Mouse (Mus musculus): ENCODE data around the gene Fhad1.
A peak's percentile ranks its signal among the peaks of the same experiment; 100 is the strongest.
"Not testable (repeated sequence)": the region's sequence is repeated elsewhere in the genome, so short reads cannot be mapped to it uniquely, and the experiment has no call there.

Gene Fhad1

DNA sequence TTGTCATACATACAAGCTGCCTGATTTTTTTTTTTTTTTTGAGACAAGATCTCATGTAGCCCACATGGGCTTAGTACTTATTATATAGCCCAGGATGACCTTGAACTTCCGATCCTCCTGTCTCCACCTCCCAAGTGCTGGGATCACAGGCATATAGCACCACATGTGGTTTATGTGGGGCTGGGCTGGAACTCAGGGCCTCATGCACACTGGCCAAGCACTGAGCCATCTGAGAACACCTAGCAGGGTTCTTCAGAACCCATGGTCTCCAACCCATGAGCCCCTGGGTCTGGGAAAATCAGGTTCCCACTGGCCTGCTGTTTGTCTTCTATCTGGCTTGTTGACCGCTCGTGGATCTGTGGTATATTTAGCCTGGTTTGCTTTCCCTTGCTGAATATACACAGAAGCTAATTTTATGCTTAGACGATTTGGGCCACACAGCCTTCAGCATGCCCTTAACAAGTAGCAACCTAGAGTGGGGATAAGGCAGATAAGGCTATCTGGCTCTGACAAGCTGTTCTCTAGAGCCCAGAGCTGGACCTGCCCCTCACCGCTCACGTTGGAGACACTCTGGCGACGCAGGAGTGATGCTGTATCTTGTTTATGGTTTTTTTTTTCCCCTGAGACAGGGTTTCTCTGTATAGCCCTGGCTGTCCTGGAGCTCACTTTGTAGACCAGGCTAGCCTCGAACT, 24.9 kb upstream of the Fhad1 start:
- DNase-seq (ENCODE audit: low spot score in 2 of 2) = no peak

DNA sequence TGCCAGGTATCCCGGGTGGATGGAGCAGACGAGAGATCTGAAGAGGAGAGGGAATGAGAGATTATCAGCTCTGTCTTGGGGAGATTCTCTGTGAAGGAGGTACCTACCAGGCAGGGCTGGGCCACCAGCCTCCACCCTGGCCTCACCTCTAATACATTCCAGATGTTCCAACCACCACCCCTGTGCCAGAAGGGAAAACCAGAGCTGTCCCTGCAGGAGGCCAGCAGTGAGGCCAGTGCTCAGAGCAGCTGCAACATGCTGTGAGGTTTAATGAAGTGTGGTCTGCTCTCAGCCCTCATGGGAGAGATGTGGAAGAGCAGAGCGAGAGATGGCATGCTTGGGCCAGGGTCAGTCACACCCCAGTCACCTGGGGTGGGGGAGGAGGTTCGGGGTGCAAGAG, 23.0 kb upstream of the Fhad1 start:
- no peak for DNase-seq (ENCODE audit: low spot score in 2 of 2)

DNA sequence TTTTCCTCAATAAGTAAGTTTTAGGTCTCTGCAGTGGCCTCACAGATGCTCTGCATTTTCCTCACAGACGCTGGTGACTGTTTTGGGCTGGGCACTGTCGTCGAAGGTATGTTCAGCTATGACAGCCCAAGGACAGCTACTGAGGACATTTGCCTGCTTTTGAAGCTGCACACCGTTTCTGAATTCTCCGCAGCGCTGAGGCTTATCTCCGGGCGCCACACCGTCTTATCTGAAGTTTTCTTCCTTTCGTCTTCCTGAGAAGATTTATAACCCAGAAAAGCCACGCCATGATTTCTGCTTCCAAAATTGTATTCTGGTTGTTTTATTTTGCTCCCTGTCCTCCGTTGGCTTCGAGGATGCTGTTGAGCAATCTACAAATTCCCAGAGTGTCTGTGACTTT, 13.7 kb upstream of the Fhad1 start:
- no peak for DNase-seq (ENCODE audit: low spot score in 2 of 2)

DNA sequence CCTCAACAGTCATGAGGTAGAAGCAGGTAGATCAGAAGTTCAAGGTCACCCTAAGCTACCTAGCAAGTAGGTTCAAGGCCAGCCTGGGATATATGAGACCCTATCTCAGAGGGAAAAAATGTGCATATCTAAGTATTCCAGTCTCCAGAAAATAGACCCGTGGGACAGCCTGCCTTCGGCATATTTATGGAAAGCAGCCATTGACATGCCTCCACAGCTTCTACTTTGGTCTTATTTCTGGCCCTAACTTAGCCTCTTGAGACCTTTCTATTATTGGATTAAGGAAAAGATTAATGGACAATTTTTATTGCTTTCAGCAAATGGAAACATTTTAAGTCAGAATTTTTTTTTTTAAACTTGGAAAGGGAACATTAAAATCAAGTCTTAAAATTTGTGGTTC, 12.1 kb upstream of the Fhad1 start:
- no peak for DNase-seq (ENCODE audit: low spot score in 2 of 2)

DNA sequence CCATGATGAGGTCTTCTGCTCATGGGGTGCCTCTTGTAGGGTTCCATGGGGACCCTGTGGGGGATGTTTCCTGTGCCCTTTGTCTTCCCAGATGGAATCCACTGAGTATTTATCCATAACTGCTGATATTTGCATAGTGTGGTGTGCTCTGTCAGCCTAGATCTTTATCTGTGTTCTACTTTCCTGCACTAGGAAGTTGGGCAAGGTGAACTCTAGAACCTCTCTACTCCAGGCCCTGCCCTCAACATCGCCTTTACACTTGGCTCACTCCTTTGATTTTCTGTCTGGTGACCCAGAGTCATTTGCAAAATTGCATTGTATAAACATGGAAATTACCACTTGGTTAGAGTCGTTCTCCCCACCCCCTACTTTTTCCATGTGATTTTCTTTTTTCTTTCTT, 9.7 kb upstream of the Fhad1 start:
- DNase-seq (ENCODE audit: low spot score in 2 of 2) = no peak

DNA sequence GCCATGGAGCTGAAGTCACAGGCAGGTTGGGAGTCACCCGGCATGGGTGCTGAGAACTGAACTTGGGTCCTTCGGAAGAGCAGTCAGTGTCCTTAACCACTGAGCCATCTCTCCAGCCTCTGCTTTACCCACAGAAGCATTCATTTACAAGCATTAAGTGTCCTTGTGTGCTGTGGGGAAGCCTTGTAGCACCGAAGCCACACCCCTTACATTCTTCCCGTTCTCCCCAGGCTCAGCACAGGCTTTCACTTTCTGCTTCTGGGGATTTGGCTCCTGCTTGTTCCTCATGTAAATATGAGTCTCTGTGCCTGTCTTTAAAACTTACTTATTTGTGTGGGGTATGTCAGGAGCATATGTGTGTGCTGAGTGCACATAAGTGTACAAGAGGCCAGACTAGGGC, 8.3 kb upstream of the Fhad1 start:
- no peak for DNase-seq (ENCODE audit: low spot score in 2 of 2)

DNA sequence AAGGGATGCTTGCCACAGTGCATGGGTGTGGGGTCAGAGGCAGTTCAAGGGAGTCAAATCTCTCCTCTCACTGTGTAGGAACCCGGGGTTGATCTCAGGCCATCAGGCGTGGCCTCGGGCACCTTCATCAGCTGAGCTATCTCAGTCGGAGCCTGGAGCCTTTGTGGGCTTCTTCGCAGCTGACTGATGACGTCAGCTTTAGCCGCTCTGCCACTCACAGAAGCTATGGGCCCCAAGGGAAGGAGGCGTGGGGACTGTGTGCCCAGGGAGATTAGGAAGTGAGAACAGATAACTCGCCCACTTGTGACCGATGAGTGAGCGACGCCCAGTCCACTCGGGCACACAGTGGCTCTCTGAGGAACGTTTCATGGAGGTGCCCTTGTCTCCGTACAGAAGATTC, 2.8 kb upstream of the Fhad1 start:
- DNase-seq (ENCODE audit: low spot score in 2 of 2) = peak in 1 of 2 experiments; percentile 23

DNA sequence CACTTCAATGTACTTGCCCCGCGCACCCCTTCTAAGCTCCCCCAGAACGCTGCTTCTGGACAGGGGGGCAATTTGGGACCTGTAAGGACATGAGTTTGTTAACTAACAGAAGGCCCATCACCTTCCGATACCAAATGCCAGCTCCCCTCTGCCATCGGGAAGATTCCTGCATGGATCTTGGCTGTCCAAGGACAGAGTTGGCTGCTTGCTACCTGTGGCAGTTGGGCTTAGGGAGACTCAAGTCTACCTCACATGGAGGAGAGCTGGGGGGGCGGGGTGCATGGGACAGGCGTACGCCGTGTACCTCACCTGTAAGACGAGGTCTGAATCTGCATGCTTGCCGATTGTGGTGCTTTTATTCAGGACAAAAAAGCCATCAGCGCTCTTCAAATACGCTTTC, 3.6 kb downstream of the Fhad1 start:
- DNase-seq (ENCODE audit: low spot score in 2 of 2) = no peak

DNA sequence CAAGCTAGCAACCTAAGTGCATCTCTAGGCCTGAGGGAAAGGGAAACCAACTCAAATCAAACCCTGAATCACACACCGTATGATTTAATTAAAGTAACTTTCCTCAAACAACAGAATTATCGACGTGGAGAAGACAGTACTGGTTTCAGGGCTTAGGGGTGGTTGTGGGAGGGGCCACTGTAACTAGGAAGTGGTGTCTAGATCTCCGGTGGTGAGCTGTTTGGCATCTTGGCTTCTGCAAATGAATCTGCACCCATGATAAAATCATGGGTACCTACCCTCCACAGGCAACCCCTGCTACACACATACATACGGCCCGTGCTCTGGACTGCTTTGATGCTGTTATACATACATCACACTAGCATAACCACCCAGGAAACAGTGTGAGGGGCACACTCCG, 4.4 kb downstream of the Fhad1 start:
- DNase-seq (ENCODE audit: low spot score in 2 of 2) = no peak

DNA sequence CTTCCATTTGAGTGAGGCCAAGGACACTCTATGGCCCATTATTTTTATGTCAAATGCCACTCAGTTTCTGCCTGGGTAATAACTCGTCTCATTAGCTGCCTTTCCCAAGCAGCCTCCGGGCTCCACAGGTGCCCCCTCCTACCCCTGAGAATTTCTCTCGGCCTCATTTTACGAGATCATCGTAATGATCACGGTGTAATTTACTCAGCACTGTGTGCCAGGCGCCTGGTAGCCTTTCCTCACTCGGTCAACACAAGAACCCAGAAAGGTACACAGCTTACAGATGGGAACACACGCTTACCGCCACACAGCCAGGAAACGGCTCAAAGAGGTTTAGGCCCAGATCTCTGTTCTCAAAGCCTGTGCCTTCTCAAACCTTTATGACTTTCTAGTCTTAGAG, 6.7 kb downstream of the Fhad1 start:
- DNase-seq (ENCODE audit: low spot score in 2 of 2) = no peak

DNA sequence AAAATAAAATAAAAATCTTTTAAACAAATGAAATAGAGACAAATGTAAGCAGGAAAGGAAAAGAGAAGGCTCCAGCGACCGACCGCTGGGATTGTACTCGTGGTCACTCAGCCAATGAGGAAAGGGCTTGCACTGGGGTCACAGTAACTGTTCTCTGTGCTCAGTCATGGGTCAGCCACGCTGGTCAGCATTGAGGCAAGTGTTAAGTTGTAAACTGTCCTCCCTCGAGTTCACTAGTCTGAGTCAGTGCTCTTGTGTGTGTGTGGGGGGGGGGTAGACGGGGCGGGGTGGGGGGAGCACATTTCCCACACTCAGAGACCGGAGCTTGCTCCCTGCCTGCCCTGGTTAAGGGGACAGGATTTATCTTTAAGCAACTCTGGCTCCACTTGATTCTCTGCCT, 14.3 kb downstream of the Fhad1 start:
- DNase-seq (ENCODE audit: low spot score in 2 of 2) = no peak

DNA sequence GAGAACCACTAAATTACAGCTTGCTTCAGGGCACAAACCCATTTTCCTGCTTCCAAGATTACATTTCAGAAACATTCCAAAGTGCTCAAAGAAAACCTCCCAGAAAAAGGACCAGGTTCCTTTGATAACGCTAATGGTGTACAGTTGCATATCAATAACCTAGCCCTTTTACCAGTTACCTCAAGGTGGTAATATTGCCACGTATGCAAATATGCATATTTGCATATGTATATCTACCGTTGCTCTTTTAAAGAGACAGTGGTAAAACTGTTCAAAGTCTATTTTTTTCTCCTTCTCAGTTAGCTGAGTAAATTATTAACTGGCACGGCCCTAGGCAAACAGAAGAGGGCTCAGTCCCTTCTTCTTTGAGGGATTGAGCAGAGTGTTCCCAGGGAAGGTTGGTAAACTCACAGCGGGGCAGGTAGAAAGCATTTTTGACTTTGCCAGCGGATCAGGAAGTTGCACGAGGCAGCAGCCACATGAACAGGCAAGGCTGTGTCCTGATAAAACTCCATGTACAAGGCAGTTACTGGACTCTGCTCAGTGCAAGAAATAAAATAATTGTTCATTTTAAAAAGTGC, 15.3 kb downstream of the Fhad1 start:
- DNase-seq (ENCODE audit: low spot score in 2 of 2) = no peak

DNA sequence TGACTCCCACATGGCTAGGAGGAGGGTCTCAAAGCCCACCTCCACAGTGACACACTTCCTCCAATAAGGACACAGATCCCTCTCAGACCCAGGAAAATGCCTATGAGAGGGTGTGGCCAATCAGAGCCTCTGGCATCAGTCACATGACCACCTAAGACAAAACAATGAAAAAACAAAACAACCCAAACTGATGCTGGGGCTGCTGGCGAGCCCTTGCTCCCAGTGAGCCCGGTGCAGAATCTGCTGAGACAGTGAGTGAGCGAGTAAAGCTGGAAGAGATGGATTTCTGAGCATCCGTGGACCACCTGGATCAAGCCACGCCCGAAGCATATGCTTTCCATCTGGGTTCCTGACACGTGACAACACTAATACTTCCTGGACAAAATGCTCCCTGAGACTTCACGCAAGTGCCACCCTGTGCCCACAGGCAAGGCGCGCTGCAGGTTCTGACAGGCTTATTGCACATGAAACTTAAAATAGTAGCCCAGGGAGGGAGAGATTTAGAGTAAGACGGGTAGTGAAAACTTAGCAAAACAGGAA, 16.5 kb downstream of the Fhad1 start:
- DNase-seq (ENCODE audit: low spot score in 2 of 2) = peak in 1 of 2 experiments; percentile 24

DNA sequence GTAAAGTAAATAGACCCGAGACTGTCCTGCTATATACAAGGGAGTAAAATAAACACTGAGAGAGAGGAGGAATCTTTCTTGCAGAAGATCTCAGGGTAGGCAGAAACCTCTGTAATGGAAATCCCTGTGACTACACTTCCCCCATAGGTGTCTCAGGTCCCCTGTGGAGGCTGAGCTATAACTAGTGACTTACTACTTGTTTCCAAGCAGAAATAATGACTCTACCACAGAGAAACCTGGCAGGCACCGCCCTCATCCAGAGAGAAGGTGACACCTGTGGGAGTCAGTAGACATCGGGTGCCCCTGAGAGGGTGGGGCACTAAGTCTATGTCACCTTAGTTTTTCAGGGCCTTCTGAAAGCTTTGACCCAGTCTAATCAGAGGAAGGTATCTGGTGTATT, 18.0 kb downstream of the Fhad1 start:
- no peak for DNase-seq (ENCODE audit: low spot score in 2 of 2)

DNA sequence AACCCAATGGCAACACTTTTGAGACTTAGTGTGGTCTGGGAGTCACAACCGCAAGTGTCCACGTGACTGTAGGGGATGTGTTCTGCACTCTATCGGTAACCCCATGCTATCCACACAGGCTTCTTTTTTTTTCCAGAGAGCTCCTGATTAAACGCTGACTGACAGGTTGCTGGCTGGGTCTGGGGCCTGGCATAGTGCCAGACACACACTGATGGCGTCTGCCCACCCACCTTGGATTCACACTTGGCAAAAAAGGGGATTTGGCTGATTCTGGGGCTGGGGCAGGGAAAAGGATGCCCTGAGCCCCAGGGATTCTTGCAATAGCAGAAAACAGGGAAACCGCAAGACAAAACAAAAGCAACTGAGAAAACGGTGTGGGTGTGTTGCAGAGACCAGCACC, 18.8 kb downstream of the Fhad1 start:
- DNase-seq (ENCODE audit: low spot score in 2 of 2) = no peak

DNA sequence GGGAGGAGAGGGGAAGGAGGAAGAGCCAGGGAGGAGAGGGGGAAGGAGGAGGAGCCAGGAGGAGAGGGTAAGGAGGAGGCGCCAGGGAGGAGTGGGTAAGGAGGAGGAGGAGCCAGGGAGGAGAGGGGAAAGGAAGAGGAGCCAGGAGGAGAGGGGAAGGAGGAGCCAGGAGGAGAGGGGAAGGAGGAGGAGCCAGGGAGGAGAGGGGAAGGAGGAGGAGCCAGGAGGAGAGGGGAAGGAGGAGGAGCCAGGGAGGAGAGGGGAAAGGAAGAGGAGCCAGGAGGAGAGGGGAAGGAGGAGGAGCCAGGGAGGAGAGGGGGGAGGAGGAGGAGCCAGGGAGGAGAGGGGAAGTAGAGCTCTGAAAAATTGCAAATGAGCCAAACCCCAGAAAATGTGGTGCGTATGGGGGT, 20.8 kb downstream of the Fhad1 start:
- DNase-seq (ENCODE audit: low spot score in 2 of 2) = not testable (repeated sequence)

DNA sequence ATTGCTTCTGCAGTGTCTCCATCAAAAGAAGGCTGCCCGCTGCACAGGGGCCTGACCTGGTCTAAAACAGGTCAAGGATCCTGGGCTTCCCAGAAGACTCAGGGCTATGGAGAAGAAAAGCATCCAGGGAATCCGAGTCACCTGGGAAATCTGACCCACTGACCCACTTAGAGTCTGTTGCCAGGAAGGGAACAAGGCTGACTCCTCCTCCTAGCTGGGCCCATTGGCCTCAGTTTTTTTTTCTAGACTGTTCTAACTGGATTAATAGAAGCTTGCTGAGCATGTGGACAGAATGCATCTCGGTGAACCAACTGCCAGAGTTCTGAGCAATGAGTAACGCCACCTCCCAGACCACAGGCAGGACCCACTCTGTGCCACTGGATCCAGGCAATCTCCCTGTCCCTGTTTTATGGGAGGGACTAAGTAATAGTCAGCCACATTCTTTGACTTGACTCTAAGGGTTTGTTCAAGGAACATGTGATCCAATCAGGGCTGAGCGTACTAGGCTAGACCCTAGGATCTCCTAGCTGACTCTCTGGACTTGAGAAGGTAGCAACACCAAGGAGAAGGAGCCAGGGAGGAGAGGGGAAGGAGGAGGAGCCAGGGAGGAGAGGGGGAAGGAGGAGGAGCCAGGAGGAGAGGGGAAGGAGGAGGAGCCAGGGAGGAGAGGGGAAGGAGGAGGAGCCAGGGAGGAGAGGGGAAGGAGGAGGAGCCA, 21.4 kb downstream of the Fhad1 start:
- DNase-seq (ENCODE audit: low spot score in 2 of 2) = no peak

DNA sequence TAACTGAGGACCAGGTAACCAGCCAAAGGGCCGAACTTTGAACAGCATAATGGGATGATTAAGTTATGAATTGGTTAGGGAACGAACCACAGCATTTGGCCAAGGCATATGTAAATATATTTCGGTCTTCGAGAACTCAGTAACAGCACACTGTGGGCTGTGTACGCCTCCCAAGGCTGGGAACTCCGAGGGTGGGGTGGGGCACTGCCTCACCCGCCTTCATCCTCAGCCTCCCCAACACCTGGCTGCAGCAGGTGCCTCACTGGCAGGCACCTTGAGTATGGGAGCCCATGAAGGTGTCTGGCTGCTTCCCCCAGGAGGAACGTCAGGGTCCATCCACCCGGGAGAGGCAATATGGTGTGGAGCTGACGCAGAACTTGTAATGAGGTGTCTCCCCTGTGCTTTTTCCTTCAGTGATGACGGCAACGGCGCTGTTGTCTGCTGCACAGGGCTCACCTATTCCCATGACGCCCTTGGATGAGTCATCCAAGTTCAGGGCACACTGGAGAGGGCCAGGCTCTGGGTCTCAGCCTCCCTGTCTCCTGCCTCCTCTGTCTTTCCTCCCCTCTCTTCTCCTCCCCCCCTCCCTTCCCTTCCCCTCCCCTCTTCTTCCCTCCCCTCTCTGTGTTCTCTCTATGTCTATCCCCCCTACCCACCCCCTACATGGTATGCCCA, 22.2 kb downstream of the Fhad1 start:
- no peak for DNase-seq (ENCODE audit: low spot score in 2 of 2)

DNA sequence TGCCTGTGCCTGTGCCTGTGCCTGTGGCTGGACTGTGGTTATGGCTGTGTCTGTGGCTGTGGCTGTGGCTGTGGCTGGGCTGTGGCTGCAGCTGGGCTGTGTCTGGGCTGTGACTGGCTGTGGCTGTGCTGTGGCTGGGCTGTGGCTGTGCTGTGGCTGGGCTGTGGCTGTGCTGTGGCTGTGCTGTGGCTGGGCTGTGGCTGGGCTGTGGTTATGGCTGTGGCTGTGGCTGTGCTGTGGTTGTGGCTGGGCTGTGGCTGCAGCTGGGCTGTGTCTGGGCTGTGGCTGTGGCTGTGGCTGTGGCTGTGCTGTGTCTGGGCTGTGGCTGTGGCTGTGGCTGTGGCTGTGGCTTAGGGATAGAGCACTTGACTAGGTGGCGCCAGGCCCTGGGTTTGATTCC, 26.7 kb downstream of the Fhad1 start:
- DNase-seq (ENCODE audit: low spot score in 2 of 2) = no peak

DNA sequence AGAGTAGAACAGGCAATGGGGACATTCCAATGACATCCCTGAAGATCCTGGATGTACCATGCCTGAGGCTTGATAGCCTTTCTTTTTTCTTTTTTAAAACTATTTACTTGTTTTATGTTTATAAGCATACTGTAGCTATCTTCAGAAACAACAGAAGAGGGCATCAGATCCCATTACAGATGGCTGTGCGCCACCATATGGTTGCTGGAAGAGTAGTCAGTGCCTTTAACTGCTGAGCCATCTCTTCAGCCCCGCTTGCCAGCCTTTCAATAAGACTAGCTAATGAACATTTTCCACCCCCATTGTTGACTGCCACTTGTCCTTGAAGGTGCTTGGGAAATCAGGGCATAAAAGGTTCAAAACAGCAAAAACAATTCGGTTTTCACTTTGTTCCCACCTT, 31.2 kb downstream of the Fhad1 start:
- DNase-seq (ENCODE audit: low spot score in 2 of 2) = no peak

DNA sequence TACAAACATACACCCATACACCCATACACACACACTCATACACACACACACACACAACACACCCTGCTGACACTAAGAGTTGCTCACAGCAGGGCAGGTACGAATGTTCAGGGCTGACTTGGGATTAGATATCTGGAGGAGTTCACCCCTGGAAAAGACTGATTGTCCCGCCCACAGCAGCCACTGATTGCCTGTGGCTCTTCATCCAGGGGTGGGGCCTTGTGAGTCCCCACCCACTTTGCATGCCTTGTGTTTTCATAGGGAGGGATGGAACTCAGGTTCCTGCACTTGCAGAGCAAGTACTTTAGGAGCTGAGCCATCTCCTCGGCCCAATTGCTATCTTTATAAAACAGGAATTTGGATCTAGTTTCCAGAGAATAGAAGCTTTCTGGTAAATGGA, 33.4 kb downstream of the Fhad1 start:
- no peak for DNase-seq (ENCODE audit: low spot score in 2 of 2)

DNA sequence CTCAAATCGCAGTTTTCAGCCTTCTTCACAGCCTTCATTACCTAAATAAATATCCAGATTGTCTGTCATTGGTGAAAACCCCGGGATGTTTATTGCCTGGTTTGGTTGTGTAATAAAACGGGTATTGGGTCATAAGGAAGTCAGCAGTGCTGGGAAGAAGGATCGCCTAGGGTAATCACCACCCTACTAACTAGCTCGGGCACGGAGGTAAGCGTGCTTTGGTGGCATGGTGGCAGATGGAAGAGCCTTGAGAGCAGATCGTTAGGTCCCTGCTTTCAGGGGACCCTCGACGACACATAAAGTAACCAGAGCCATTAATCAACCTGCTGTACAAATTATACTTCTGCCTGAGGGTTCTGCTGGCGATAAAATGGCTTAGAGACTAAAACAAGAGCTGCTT, 36.3 kb downstream of the Fhad1 start:
- no peak for DNase-seq (ENCODE audit: low spot score in 2 of 2)

DNA sequence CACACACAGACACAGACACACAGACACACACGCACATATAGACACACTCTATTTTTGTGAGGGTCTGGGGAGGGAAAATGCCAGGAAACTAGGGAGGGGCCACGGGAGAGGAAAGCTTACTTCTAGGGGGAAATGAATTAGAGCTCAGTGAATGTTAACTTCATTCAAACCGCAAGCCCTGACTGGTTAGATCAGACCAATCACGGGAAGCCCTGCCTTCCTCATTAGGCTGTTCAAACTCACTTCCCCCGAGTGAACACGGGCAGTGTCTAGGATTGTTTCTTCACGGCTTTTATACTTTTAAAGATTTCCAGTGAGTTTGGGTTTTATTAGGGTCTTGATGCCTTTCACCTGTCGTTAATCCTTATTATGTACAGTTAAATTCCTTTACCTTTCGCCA, 37.5 kb downstream of the Fhad1 start:
- DNase-seq (ENCODE audit: low spot score in 2 of 2) = no peak
